Mouse (Mus musculus) left cerebral cortex, adult 8-10 months (tissue): ENCODE data around the gene Plau. TPM values are rescaled to one million over a fixed set of nuclear protein-coding genes. Genes with fewer than 3 reads are reported as not detected.

Source experiments
- DNase-seq, 2 experiments: peaks; one replicate each; pipeline ENCODE4 v3.0.0; 2022; ENCODE audit warnings: low spot score in 2 of 2
- total RNA-seq, 4 experiments: library from RNA; stranded (reverse); gene quantifications; 2 replicates each; pipeline ENCODE4 v1.2.4; 2022

The Plau gene
- total RNA-seq = 10 to 100 TPM in 2 of 4 experiments, 1 to 10 TPM in 2; 6.6 to 19.8 (median 10.3) TPM

DNA sequence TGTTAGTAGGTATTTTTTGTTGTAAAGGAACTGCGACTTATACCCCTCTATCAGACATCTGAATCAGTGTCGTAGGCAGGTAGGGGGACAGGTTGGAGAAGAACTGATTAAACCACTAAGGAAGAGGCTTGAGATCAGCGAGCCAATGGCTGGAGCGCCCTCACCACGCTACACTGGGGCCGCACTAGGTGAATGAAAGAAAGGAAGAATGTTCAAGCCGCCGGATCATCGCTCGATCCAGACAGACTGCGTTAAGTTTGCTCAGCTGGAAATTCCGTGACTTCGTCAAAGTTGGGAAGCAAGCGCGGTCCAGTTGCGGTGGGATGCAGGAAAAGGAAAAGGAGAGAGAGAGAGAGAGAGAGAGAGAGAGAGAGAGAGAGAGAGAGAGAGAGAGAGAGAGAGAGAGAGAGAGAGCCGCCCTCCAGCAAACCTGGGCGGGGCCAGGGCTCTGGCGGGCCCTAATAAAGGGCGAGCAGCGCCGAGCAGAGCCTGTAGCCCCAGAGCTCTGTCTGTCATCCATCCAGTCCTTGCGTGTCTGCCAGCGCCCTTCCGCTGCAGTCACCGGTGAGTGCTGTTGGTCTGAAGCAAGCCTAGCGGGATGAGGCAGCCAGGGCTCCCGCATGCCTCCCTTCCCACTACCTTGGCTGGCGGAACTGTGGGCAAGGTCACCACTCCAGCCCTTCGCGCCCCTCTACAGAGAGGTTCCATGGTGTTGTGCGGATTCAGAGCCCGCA lies at the start of gene Plau:
Plau (plus strand) TSS at position 490 of the 734 bp plus-strand sequence.
- DNase-seq = peak in 1 of 2 experiments; percentile 26

- no peak for DNase-seq
Measured at GRCm38 (mm10) chr14:20788151-20788550, 48.3 kb upstream of the Plau start.

- no peak for DNase-seq
Measured at GRCm38 (mm10) chr14:20789593-20789992, 46.9 kb upstream of the Plau start.

- DNase-seq = peak in 1 of 2 experiments; percentile 47
Measured at GRCm38 (mm10) chr14:20790445-20790844, 46.0 kb upstream of the Plau start.

DNA sequence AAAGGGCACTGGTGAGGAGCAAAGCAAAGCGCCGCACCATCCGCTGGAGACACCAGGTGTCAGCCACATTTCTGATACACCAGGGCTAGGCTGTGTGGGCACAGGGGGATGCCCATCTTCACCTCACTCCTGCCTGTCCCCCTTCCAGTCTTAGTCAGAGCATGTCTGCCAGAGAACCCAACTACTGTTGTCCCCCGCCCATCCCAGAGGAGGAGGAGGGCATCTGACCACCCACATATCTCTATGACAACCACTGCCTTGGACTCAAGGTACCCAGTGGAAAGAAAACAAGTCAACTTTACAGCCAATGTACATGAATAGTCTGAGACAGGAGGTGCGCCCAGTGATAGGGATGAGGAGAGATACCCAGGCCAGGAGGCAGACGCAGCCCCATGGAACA lies 45.5 kb upstream of the Plau start:
- no peak for DNase-seq

- DNase-seq = no peak
Measured at GRCm38 (mm10) chr14:20791511-20792242, 44.8 kb upstream of the Plau start.

DNA sequence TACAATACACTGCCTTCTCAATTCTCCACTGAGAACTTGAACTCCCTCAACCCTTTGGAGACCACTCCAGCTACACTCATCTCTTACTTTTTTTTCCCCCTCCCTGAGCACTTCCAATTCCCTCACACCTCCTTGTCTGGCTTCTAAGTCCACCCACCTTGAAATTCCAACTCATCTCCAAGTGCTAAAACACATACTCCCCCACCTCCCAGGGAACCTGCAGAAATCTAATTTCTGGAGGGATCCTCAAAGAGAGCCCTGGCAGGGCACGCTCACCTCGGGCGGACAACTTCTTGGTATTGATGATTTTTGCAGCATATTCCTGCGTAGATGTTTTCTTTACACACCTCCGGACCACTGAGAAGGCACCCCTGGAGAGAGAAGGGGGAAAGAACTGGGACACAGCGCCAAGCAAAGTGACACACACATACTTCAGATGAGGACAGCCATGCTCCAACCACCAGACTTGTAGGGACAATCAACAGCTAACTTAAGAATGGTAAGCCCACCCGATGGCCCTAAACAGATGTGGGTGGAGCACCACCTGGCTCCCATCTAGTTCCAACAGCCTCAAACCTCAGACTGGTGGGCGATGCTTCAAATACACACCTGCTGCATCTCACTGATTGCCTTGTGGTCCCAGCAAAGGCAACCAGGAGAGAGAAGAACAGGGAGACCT lies 44.1 kb upstream of the Plau start:
- DNase-seq = no peak

- no peak for DNase-seq
Measured at GRCm38 (mm10) chr14:20792922-20793757, 43.3 kb upstream of the Plau start.

DNA sequence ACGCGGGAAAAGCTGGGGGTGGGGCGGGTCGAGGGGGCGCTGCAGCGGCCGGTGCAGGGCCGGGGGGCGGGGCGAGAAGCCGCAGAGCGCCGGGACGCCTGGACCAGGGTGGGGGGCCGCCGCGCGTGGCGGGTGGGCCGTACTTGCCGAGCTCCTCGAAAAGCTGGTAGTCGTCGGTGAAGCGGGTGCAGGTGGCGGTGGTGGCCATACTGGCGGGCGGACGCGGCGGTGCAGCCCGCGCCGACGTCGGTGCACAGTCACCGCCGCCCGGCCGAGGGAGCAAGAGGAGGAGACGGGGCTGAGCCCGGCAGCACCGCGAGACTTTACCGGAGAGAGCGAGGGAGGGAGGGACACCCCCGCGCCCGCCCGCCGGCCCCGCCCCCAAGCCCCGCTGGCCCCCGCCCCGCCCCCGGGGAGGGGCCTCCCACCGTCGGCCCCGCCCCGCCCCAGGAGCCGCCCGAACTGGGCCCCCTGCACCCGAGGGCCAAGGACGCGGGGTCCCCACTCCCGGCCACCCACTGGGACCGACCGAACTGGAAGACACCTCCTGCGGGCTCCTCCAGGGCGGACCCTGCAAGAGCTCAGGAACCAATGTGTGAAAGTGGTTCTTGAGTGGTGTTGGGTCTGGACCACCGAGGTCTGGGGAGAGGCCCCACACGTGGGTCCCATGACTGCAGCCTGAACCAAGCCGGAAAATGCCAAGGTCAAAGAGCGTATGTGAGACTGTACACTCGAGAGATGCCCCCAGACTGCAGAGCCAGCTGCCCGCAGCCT lies 42.5 kb upstream of the Plau start, which contains the start of gene Camk2g:
Camk2g (minus strand) TSS at position 331 of the 774 bp plus-strand sequence.
- DNase-seq = peak; percentile 52 to 69

- DNase-seq = no peak
Measured at GRCm38 (mm10) chr14:20794589-20794988, 41.9 kb upstream of the Plau start.

DNA sequence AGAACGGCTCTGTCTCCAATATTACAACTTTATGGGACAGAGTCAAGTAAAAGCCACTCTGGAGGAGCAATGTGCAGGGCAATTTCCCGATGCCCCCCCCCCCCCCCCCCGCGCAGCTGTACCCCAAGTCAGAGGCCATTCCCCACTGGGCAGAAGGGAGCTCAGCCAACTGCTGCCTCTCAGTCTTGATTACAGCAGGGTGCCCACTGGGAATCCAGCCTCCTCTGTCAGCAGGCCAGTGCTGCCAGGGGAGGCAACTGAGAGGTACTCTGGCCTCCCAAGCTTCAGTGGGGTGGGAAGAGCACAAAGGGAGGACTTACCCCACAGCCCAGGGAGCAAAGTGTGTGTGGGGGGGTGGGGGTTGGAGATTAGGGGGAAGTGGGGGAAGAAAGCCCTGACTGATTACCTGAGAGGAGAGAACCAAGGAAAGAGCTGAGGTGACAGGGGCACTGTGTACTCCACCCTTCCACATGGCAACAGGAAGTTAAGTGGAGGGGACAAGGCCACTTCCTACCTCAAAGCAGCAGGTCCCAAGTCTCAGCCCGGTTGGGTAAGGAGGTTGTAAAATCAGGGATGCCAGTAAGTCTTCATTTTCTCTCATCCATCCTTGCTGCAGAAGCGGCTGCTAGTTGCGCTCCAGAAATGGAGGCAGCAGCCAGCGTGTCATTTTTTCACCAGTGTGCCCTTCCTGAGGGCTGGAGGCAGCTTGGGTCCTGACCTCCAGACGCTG lies 40.9 kb upstream of the Plau start:
- DNase-seq = no peak

- no peak for DNase-seq
Measured at GRCm38 (mm10) chr14:20796170-20796569, 40.3 kb upstream of the Plau start.

GRCm38 (mm10) chr14:20796643-20797042 lies 39.8 kb upstream of the Plau start:
- DNase-seq = no peak

- no peak for DNase-seq
Measured at GRCm38 (mm10) chr14:20798300-20798699, 38.2 kb upstream of the Plau start.

GRCm38 (mm10) chr14:20798761-20799160 lies 37.7 kb upstream of the Plau start:
- peak; percentile 75 to 81 for DNase-seq

DNA sequence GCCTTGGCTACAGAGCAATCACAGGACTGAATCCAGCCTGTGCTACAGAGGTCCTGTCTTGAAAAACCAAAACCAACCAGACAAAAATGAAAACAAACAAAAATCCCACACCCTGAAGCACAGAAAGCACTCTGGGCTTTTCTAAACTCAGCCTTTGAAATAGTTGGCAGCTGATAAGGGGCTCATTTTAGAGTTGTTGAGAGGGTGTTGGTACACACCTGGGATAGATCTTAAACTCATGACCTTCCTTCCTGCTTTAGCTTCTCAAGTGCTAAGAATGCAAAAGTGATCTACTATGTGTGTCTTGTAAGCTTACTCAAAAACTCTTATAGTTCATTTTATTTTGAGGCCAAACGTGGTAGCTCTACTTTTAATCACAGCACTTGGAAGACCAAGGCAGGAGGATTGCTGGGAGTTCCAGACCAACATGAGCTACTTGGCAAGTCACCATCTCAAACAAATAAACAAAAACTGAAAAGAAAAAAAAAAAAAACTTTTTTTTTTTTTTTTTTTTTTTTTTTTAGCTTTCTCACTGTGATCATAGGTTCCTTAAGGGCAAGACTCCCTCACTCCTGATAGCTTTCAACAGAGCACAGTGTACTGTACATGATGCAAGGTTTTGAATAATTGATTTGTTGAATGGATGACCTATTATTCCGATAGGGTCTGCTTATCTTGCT lies 33.4 kb upstream of the Plau start:
- no peak for DNase-seq

- DNase-seq = peak in 1 of 2 experiments; percentile 62
Measured at GRCm38 (mm10) chr14:20803606-20803938, 32.9 kb upstream of the Plau start.

DNA sequence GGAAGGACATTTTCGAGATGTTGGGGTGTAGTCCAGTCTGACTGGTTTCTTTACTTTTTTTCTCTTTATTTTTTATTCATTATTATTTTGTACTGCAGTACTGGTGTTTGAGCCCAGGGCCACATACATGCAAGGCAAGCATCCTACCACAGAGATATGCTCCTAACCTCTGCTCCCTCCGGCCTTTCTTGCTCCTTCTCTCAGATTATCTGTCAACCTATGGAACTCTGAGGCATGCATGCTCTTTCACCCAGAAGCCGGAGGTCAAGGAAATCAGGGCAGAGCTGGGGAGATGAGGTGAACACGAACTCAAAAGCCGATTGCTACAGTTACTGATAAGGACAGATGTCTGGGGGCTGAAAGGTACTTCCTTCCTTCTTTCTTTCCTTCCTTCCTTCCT lies 32.0 kb upstream of the Plau start:
- no peak for DNase-seq
